Mouse (Mus musculus) NIH3T3 (cell line): ENCODE measurements around the gene Slc35b2.

Experiments
- DNase-seq: peaks from one replicate; pipeline ENCODE4 v3.0.0-alpha.2; 2012; ENCODE audit warnings: low read depth

Slc35b2 gene

GRCm38 (mm10) chr17:45584939-45585678, 21.4 kb downstream of the Slc35b2 start:
- peak; percentile 87 for DNase-seq

GRCm38 (mm10) chr17:45585725-45586448, 22.2 kb downstream of the Slc35b2 start:
- no peak for DNase-seq

DNA sequence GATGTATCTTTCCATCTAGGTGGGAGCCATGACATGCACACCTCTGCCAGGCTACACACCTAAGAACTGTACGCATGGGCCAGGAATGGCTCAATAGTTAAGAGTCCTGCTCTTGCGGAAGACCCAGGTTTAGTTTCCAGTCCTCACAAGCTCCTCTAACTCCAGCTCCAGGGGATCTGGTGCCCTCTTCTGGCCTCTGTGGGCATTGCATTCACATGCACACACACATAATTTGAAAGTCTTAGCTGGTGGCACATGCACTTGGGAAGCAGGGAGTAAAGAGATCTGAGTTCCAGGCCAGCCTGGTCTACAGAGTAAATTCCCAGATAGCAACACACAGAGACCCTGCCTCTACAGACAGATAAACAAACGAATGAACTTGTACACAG, 22.8 kb downstream of the Slc35b2 start:
- DNase-seq, result peak; percentile 46

DNA sequence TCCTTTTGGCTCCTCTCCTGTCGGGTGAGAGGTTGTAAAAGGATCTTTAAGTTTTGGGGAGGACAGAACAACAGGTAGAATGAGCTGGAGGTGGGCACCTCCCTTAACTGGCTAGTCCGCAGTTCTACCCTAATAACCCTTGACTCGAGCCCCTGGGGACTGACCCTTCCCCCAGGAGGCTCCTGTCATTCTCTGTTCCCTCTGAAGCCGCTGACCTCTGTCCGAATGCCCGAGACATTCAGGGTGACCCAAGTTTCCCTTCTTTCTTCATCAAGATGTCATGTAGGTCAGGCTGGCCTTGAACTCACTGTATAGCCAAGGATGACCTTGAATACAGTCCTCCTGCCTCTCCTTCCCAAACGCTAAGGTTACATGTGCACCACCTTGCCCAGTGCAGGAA, 24.7 kb downstream of the Slc35b2 start:
- DNase-seq, result no peak

- no peak for DNase-seq
Observed at GRCm38 (mm10) chr17:45589236-45589635, 25.6 kb downstream of the Slc35b2 start.

- no peak for DNase-seq
Observed at GRCm38 (mm10) chr17:45589844-45590243, 26.2 kb downstream of the Slc35b2 start.

- DNase-seq, result no peak
Observed at GRCm38 (mm10) chr17:45590410-45590809, 26.7 kb downstream of the Slc35b2 start.

DNA sequence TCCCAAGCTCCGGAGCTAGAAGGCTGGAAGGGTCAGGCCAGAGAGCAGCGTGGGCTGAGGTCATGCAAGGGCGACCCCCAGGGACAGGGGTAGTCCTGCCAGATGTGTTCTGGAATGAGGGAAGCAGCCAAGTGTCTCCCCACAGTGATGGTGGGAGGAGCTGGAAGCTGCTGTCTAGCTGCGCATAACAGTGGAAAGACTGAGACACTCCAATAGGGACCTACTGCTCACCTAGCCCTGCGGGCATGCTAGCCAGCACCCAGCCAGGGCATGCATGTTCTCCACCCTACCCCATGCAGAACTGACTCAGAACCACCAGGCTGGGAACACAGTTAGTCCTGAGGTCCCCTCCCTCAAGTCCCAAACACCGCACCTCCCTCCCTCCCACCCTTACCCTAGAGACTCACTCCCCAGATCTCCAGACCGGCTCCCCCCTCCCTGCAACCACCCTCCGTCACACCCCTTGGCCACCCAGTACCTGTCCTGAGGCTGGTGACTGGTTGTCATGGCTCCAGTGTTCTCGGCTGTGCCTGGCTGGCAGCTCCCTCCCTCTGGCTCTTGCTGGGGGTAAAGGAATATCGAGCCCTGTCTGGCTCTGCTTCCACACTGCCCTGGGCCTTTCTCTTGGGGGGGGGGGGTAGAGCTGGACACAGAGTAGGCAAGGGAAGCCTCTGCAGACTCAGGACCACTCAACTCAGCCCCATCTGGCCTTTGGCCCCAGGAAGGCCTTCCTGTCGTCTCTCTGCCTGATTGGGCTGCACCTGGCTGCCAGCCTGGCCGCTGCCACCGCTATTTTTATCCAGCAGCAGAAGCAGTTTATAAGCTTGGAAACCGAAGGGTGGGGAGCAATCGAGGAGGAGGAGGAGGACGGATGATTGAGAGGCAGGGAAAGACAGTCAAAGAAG, 28.3 kb downstream of the Slc35b2 start:
- DNase-seq, result no peak

DNA sequence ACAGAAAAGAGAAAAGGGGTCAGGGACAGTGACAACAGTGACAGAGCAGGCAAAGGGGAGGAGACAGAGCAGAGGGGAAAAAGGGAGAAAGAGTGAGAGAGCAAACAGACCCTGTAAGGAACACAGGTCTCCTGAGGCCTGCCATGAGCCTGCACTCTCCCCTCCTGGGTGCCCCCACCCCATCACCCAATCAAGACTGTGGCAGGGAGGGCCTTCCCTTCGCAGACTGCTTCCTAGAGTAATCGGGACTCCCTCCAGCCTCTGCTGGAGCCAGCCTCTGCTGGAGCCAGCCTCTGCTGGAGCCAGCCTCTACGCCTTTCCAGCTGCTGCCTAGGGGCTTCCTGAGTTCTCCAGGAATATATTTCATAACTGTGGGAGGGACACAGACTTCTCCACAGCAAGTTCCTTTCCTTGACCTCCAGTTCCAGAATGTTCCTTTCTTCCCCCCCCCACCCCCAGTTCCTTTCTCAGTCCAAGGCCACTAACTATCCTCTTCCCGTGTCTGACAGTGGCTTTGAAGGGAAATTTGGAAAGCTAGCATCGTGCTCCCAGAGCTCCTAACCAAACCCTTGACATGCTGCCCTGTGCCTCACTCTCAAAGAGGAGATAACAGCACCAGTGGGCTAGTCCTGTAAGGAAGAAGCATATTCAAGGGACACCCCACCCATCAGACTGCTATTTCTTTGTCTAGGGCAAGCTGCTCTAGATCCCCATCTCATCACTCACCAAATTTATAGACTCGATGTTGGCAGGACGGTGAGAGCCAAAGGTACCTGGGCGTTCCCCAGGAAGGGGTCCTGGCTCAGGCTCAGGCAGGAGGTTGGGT, 29.1 kb downstream of the Slc35b2 start:
- peak; percentile 38 for DNase-seq

GRCm38 (mm10) chr17:45593479-45593878, 29.8 kb downstream of the Slc35b2 start:
- no peak for DNase-seq

DNA sequence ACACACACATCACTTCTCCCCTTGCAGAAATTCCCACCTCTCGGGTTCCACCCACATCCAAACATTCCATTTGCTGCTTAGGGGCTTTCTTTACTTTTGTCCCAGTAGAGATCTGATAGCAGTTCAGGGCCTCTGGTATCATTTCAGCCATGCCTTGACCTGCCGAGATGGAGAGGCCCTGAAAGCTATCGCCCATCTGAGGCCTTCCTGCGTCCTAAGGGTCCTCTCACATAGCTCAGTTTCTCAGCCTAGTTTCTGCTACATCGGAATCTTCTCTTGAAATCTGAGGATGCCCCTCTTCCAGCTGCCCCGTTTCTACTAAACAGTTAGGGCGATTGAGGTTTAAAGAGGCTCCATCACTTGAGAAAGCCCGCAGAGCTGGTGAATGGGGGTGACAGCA, 30.5 kb downstream of the Slc35b2 start:
- DNase-seq, result no peak

- peak; percentile 67 for DNase-seq
Observed at GRCm38 (mm10) chr17:45594881-45595735, 31.4 kb downstream of the Slc35b2 start.

DNA sequence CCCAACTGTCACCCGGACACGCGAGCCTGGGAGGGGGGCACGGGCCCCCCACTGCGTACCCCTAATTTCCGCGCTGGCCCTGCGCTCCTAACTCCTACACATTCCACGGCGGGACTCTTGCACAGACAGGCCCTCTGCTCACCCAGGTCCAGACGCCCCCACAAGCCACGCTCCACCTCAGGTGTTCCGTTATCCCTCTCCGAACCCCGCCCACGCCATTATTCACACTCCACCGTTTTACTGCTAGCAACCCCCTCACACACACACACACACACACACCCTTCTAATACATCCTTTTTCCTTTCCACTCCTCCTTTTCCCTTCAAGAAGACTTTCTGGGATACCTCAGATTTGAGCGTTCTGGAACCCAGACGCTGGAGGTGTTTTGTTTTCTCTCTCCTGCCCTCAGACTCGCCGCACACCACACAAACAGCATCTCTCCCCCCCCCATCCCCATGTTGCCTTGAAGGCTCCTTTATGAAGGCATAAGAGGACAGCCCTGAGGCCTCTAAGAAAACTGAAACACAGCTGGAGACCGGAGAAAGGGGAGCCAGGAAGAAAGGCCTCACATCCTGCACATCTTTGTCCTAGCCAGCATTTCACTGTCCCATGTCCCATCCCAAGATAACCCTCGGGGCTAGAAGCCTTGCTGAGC, 32.2 kb downstream of the Slc35b2 start:
- peak; percentile 27 for DNase-seq

DNA sequence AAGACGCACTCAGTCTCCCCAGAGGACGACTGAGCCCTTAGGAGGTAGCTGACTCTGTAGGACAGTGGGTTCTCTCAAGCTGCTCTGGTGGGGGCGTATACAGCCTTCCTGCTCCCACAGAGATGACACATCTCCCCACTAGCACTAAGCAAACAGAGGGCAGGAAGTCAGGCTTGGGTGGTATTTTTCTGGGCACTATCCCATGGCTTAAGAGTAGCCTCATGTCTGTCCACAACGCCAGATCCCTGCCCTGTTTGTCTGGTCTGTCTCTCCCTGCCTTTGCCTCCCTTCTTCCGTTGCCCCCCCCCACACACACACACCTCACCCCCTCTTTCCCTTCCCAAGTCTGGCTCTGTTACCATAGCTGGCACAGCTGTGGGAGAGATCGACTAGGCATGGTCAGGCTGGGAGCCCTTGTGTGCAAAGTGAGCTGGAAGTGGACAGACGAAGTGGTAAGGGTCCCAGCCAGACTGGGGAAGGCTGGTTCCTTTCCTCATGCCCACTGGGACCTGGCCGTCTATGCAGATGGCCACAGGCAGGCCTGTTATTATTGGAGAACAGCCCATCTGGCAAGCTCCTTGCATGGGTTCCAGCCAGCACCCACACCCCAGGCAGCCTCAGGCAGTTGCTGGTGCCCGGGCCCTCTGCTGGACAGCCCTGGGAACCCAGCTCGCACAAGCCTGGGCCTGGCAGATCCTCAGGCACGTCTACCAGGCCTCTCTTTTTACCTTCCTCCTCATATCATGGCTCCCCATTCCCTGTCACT, 33.1 kb downstream of the Slc35b2 start:
- DNase-seq, result peak; percentile 91

DNA sequence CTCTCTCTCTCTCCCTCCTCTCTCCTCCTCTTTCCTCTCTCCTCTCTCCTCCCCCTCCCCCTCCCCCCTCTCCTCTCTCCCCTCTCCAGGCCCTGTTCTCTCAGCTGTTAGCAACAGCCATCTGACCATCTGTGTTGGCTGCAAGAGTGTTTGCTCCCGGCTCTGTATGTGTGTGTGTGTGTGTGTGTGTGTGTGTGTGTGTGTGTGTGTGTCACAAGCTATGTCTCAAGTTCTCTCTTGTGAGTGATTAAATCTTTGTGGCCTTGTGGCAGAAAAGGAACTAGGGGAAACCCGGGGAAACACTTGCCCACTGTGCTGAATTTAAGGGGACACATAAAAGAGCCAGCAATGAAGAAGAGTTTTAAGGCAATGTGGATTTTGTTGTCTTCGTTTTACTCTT, 34.1 kb downstream of the Slc35b2 start:
- peak; percentile 76 for DNase-seq

DNA sequence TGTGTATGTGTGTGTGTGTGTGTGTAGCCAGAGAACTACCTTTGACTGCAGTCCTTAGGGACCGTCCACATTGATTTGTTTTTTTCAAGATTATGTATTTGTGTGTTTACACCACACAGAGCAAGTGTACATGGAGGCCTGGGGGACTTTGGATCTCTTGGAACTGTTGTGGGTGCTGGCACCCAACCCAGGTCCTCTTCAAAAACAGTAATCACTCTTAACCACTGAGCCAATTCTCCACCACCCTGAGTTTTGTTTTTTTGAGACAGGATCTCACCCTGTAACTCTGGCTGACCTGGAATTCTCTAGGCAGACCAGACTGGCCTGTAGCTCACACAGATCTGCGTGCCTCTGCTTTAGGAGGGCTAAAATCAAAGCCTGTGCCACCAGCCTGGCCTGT, 34.7 kb downstream of the Slc35b2 start:
- DNase-seq, result no peak

DNA sequence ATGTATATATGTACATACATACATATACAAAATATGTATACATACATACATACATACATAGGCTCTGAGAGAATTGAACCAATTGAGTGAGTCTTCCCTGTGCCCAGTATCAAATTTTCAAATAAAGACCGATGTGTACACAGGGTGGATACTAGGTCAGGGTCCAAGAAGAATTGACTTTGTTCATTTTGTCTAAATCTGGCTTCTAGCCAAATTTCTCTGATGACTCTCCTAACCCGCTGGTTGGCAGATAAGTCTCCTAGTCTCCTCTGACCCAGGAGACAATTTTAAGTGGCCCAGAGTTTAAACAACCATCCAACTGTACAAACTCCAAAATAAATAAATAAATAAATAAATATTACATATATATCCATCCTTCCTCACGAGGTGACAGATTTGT, 35.2 kb downstream of the Slc35b2 start:
- no peak for DNase-seq

DNA sequence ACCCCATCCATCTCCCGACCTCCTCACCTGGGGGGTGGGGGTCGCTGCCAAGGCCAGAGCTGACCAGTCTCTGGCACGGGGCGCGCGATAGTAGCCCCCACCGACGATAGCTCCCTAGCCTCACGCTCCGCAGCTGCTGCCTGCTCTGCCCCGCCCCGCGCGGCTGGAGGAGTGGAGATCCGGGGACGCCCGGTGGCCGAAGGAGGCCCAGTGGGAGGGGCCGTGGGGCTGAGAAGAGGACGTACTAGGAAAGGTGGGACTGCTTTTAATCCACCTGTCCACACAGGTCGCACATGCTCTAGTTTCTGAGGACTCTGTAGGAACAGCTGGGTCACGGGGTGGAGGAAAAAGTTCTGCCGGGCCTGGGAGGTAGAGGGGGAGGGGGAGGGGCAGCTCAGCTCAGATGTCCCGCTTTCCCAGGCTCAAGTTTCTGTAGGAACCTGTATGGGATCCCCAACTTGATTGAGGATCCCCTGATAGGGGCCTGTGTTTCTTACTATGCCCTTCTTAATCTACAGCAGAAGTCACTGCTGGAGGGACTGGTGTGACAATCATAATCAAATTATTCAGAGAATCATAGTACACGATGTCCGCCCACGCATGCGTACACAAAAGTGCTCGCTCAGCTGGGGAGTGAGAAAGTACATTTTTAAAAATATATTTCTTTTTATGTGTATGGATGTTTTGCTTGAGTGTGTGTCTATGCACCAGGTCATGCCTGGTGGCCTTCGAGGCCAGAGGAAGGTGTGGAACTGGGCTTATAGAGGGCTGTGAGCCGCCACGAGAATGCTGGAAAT, 36.0 kb downstream of the Slc35b2 start, which contains the start of gene Slc29a1:
TSS of gene Slc29a1 (minus strand) at position 161 of the 797 bp plus-strand sequence.
- DNase-seq, result no peak
